Mouse (Mus musculus): ENCODE results near the gene Tmprss11d.
A peak's percentile ranks its signal among the peaks of the same experiment; 100 is the strongest.
"Not testable (repeated sequence)": the region's sequence is repeated elsewhere in the genome, so short reads cannot be mapped to it uniquely, and the experiment has no call there.

Gene Tmprss11d

GRCm38 (mm10) chr5:86373320-86373719, at the start of gene Tmprss11d:
Gene Tmprss11d, minus strand, starts transcription at chr5:86373420.
- no peak for DNase-seq (ENCODE audit: low spot score in 2 of 2)

- no peak for DNase-seq (ENCODE audit: low spot score in 2 of 2)
Measured at GRCm38 (mm10) chr5:86421323-86422028, 48.3 kb upstream of the Tmprss11d start.

- no peak for DNase-seq (ENCODE audit: low spot score in 2 of 2)
Measured at GRCm38 (mm10) chr5:86419494-86419893, 46.3 kb upstream of the Tmprss11d start.

- DNase-seq (ENCODE audit: low spot score in 2 of 2), result no peak
Measured at GRCm38 (mm10) chr5:86414280-86414679, 41.1 kb upstream of the Tmprss11d start.

GRCm38 (mm10) chr5:86410815-86411214, 37.6 kb upstream of the Tmprss11d start:
- DNase-seq (ENCODE audit: low spot score in 2 of 2), result no peak

- DNase-seq (ENCODE audit: low spot score in 2 of 2), result no peak
Measured at GRCm38 (mm10) chr5:86407941-86408340, 34.7 kb upstream of the Tmprss11d start.

GRCm38 (mm10) chr5:86407191-86407590, 34.0 kb upstream of the Tmprss11d start:
- no peak for DNase-seq (ENCODE audit: low spot score in 2 of 2)

- no peak for DNase-seq (ENCODE audit: low spot score in 2 of 2)
Measured at GRCm38 (mm10) chr5:86359412-86359985, 13.7 kb downstream of the Tmprss11d start.

- DNase-seq (ENCODE audit: low spot score in 2 of 2), result peak in 1 of 2 experiments; percentile 8
Measured at GRCm38 (mm10) chr5:86352966-86353365, 20.3 kb downstream of the Tmprss11d start.

- not testable (repeated sequence) for DNase-seq (ENCODE audit: low spot score in 2 of 2)
Measured at GRCm38 (mm10) chr5:86318018-86318956, 54.9 kb downstream of the Tmprss11d start.

GRCm38 (mm10) chr5:86306116-86306515, 67.1 kb downstream of the Tmprss11d start:
- no peak for DNase-seq (ENCODE audit: low spot score in 2 of 2)

GRCm38 (mm10) chr5:86303877-86304276, 69.3 kb downstream of the Tmprss11d start:
- DNase-seq (ENCODE audit: low spot score in 2 of 2), result no peak

- no peak for DNase-seq (ENCODE audit: low spot score in 2 of 2)
Measured at GRCm38 (mm10) chr5:86289208-86289607, 84.0 kb downstream of the Tmprss11d start, which contains the start of gene Tmprss11c. Gene Tmprss11c, minus strand, starts transcription at chr5:86289308.

Data from frontal cortex, postnatal 14 days (tissue).